Mouse (Mus musculus): ENCODE measurements around the gene Qrich2. TPM values are rescaled to one million over a fixed set of nuclear protein-coding genes. Genes with fewer than 3 reads are reported as not detected.

Qrich2 gene
- polyA plus RNA-seq, 1 experiment from 2014 or later: not detected

- WGBS: 53% methylated on average over 8 of the region's 8 CpGs
- Histone ChIP-seq H3K9ac (replicated peaks; ENCODE audit: low read depth, low read length) (no peak overlapping the region), H3K4me1 (ENCODE audit: control insufficient read depth, insufficient read depth, low read length) (no peaks in the 10 kb centered on the region; the same call in 1 of the 2 replicates), H3K36me3 (ENCODE audit: control insufficient read depth, insufficient read depth, low read length) (no peaks in the 10 kb centered on the region), H3K9me3 (ENCODE audit: control insufficient read depth, low read depth, low read length) (no peaks in the 10 kb centered on the region), H3K27me3 (ENCODE audit: control insufficient read depth, insufficient read depth, low read length) (no peaks in the 10 kb centered on the region), H3K4me3 (ENCODE audit: low read depth, low read length) (no peak overlapping the region), H3K27ac (ENCODE audit: low read length) (peak overlapping the region; percentile 39; the same call in 1 of the 2 replicates), H3K4me2 (replicated peaks; ENCODE audit: low read depth, low read length) (no peak overlapping the region)
- no peak for ATAC-seq (ENCODE audit: insufficient number of reproducible peaks, insufficient read depth, low FRiP score, low read depth)
These were observed 68.3 kb downstream of the Qrich2 start for GRCm38 (mm10) chr11:116397517-116398347.

DNA sequence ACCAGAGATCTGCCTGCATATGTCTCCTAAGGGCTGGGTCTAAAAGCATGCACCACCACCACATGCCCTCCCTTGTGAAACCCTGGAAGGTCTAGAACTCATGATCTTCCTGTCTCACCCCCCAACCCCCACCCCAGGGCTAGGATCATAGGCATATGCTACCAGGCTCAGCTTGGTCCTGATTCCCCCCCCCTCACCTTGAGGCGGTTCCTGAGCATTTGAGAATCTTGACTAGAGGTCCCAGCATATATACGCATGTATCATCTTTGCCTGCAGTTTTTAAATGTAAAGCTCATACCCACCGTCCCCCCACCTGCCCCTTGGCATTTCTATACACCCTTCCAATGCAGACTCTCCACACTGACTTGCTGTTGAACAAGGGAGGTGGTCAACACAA is 69.1 kb downstream of the Qrich2 start:
- Histone ChIP-seq H3K4me3 (ENCODE audit: low read depth, low read length) (no peak overlapping the region), H3K27me3 (ENCODE audit: control insufficient read depth, insufficient read depth, low read length) (no peaks in the 10 kb centered on the region), H3K9me3 (ENCODE audit: control insufficient read depth, low read depth, low read length) (no peaks in the 10 kb centered on the region), H3K9ac (replicated peaks; ENCODE audit: low read depth, low read length) (no peak overlapping the region), H3K36me3 (ENCODE audit: control insufficient read depth, insufficient read depth, low read length) (no peaks in the 10 kb centered on the region), H3K4me2 (replicated peaks; ENCODE audit: low read depth, low read length) (no peak overlapping the region), H3K4me1 (ENCODE audit: control insufficient read depth, insufficient read depth, low read length) (no peaks in the 10 kb centered on the region; the same call in 1 of the 2 replicates), H3K27ac (ENCODE audit: low read length) (no peak overlapping the region)
- 89% methylated on average over 3 of the region's 3 CpGs for WGBS
- ATAC-seq (ENCODE audit: insufficient number of reproducible peaks, insufficient read depth, low FRiP score, low read depth): no peak

DNA sequence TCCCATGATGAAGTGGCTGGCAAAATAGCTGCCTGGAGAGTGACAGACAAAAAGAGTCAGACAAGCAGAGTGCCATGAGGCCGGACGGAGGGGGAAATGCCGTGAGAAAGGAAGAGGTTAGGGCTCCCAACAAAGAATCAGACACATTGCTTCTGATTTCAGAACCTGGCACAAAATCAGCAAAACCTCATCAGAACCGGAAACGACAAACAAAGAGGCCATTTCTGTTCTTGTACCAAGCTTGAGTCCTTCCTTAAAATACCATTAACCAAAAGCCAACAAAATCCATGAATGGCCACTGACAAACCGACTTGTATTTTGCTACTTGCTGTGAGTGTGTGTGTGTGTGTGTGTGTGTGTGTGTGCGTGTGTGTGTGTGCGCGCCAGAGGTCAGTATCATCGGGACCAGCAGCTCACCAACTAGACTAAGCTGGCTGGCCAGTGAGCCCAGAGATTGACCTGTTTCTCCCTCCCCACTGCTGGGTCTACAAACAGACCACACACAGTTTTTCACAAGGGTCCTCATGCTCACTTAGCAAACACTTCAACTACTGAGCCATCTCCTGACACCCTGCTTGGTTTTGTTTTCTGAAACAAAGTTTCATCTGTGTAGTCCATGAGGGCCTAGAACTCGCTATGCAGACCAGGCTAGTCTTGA is 69.6 kb downstream of the Qrich2 start:
- H3K27ac ChIP-seq (ENCODE audit: low read length): no peak overlapping the region
- no peaks in the 10 kb centered on the region for H3K27me3 ChIP-seq (ENCODE audit: control insufficient read depth, insufficient read depth, low read length)
- no peak overlapping the region for H3K4me3 ChIP-seq (ENCODE audit: low read depth, low read length)
- ATAC-seq (ENCODE audit: insufficient number of reproducible peaks, insufficient read depth, low FRiP score, low read depth): no peak
- no peaks in the 10 kb centered on the region; the same call in 1 of the 2 replicates for H3K4me1 ChIP-seq (ENCODE audit: control insufficient read depth, insufficient read depth, low read length)
- no peaks in the 10 kb centered on the region for H3K36me3 ChIP-seq (ENCODE audit: control insufficient read depth, insufficient read depth, low read length)
- no peak overlapping the region for H3K9ac ChIP-seq (replicated peaks; ENCODE audit: low read depth, low read length)
- 83% methylated on average over 11 of the region's 11 CpGs for WGBS
- H3K4me2 ChIP-seq (replicated peaks; ENCODE audit: low read depth, low read length): no peak overlapping the region
- H3K9me3 ChIP-seq (ENCODE audit: control insufficient read depth, low read depth, low read length): no peaks in the 10 kb centered on the region

DNA sequence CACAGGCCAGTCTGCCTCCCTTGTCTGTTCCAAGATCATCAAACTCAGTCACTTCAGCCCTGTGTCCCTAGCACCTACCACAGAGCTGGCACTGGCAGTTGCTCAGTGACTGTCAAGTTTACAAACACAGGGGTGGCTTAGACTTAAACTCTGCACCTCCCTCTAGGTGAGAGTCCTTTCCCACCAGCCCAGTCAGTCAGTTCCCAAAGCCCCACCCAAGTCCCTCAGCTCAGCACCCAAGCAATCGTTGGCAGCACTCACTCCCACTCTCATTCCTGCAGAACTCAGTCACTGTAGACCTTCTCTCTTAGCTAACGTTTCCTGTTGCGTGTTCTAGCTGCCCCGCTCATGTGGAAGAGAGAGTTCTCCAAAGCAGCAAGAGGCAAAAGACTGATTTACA is 71.3 kb downstream of the Qrich2 start:
- H3K9ac ChIP-seq (replicated peaks; ENCODE audit: low read depth, low read length): no peak overlapping the region
- H3K27ac ChIP-seq (ENCODE audit: low read length): no peak overlapping the region
- no peak for ATAC-seq (ENCODE audit: insufficient number of reproducible peaks, insufficient read depth, low FRiP score, low read depth)
- no peaks in the 10 kb centered on the region for H3K36me3 ChIP-seq (ENCODE audit: control insufficient read depth, insufficient read depth, low read length)
- H3K4me3 ChIP-seq (ENCODE audit: low read depth, low read length): no peak overlapping the region
- H3K4me2 ChIP-seq (replicated peaks; ENCODE audit: low read depth, low read length): no peak overlapping the region
- H3K4me1 ChIP-seq (ENCODE audit: control insufficient read depth, insufficient read depth, low read length): no peaks in the 10 kb centered on the region
- WGBS: 75% methylated on average over 4 of the region's 4 CpGs
- H3K9me3 ChIP-seq (ENCODE audit: control insufficient read depth, low read depth, low read length): no peaks in the 10 kb centered on the region
- H3K27me3 ChIP-seq (ENCODE audit: control insufficient read depth, insufficient read depth, low read length): no peaks in the 10 kb centered on the region

Other genes starting within 250 kb of the Qrich2 start
- gene Evpl, start 228.2 kb downstream of the Qrich2 start, polyA plus RNA-seq (2014; fragmentation: Nextera tagmentation; extraction: Ambion mirVana): 5.0 and 6.0 TPM in 2 replicates
- 71.8 and 74.2 TPM in 2 replicates for gene Srp68, start 192.0 kb downstream of the Qrich2 start, polyA plus RNA-seq (2014; fragmentation: Nextera tagmentation; extraction: Ambion mirVana)
- gene Galr2, start 185.3 kb downstream of the Qrich2 start, polyA plus RNA-seq (2014; fragmentation: Nextera tagmentation; extraction: Ambion mirVana): 0.13 and 0.15 TPM in 2 replicates
- 67.3 and 72.7 TPM in 2 replicates for gene Exoc7, start 159.0 kb downstream of the Qrich2 start, polyA plus RNA-seq (2014; fragmentation: Nextera tagmentation; extraction: Ambion mirVana)
- 0.17 and 0.34 TPM in 2 replicates for gene Foxj1, start 130.8 kb downstream of the Qrich2 start, polyA plus RNA-seq (2014; fragmentation: Nextera tagmentation; extraction: Ambion mirVana)
- gene Rnf157, start 53.2 kb downstream of the Qrich2 start, polyA plus RNA-seq (2014; fragmentation: Nextera tagmentation; extraction: Ambion mirVana): 9.8 and 12.8 TPM in 2 replicates
- 56.1 and 60.7 TPM in 2 replicates for gene Ubald2, start 32.1 kb downstream of the Qrich2 start, polyA plus RNA-seq (2014; fragmentation: Nextera tagmentation; extraction: Ambion mirVana)
- gene Prpsap1, start 28.0 kb upstream of the Qrich2 start, polyA plus RNA-seq (2014; fragmentation: Nextera tagmentation; extraction: Ambion mirVana): 216 and 218 TPM in 2 replicates
- 11.5 and 13.0 TPM in 2 replicates for gene Sphk1, start 64.7 kb upstream of the Qrich2 start, polyA plus RNA-seq (2014; fragmentation: Nextera tagmentation; extraction: Ambion mirVana)
- 10.1 and 11.4 TPM in 2 replicates for gene Ube2o, start 115.2 kb upstream of the Qrich2 start, polyA plus RNA-seq (2014; fragmentation: Nextera tagmentation; extraction: Ambion mirVana)
- not detected in 2 replicates for gene Aanat, start 120.2 kb upstream of the Qrich2 start, polyA plus RNA-seq (2014; fragmentation: Nextera tagmentation; extraction: Ambion mirVana)
- gene Rhbdf2, start 160.8 kb upstream of the Qrich2 start, polyA plus RNA-seq (2014; fragmentation: Nextera tagmentation; extraction: Ambion mirVana): 4.5 and 6.2 TPM in 2 replicates
- 1.2 and 1.7 TPM in 2 replicates for gene Prcd, start 187.3 kb upstream of the Qrich2 start, polyA plus RNA-seq (2014; fragmentation: Nextera tagmentation; extraction: Ambion mirVana)
- 19.9 and 20.8 TPM in 2 replicates for gene Cygb, start 188.1 kb upstream of the Qrich2 start, polyA plus RNA-seq (2014; fragmentation: Nextera tagmentation; extraction: Ambion mirVana)

All from stomach, embryonic 14.5 days (tissue).